Mouse (Mus musculus) adrenal gland, adult (tissue): ENCODE results near the gene Lrriq1.

Experiments used
- DNase-seq, 2 experiments: peaks; one replicate each; pipeline ENCODE4 v3.0.0; 2022 to 2023; ENCODE audit warnings: low spot score in 1 of 2; ENCODE audit not compliant: inconsistent age in 2 of 2

The Lrriq1 gene

GRCm38 (mm10) chr10:103029132-103029729, 206.9 kb downstream of the Lrriq1 start:
- peak in 1 of 2 experiments; percentile 20 for DNase-seq

- DNase-seq = peak; percentile 8 to 57
Measured at GRCm38 (mm10) chr10:103028253-103029131, 207.6 kb downstream of the Lrriq1 start.

- peak in 1 of 2 experiments; percentile 31 for DNase-seq
Measured at GRCm38 (mm10) chr10:103027931-103028252, 208.2 kb downstream of the Lrriq1 start.

GRCm38 (mm10) chr10:103027226-103027930, 208.7 kb downstream of the Lrriq1 start:
- DNase-seq = peak in 1 of 2 experiments; percentile 54

GRCm38 (mm10) chr10:103026636-103027225, 209.4 kb downstream of the Lrriq1 start:
- no peak for DNase-seq

- DNase-seq = no peak
Measured at GRCm38 (mm10) chr10:103002556-103002955, 233.6 kb downstream of the Lrriq1 start.

- DNase-seq = no peak
Measured at GRCm38 (mm10) chr10:103000902-103001301, 235.2 kb downstream of the Lrriq1 start.

- no peak for DNase-seq
Measured at GRCm38 (mm10) chr10:102999584-102999983, 236.5 kb downstream of the Lrriq1 start.
